Mouse (Mus musculus) forebrain, embryonic 10.5 days (tissue): Measurements from ENCODE around the gene Khdrbs1. TPM values are rescaled to one million over a fixed set of nuclear protein-coding genes. Genes with fewer than 3 reads are reported as not detected.
"Not testable (repeated sequence)": the region's sequence is repeated elsewhere in the genome, so short reads cannot be mapped to it uniquely, and the experiment has no call there.

Source experiments
- DNase-seq: peaks from one replicate; pipeline ENCODE4 v3.0.0-alpha.2; 2017; ENCODE audit warnings: low spot score; ENCODE audit errors: extremely low spot score
- H3K27ac ChIP-seq: fragments of 300-500 bp; sonication (generic); 2 replicates; pipeline ENCODE4 v1.5.1; 2016; ENCODE audit warnings: mild to moderate bottlenecking
- H3K27me3 ChIP-seq: fragments of 300-500 bp; sonication (generic); 2 replicates; pipeline ENCODE4 v1.6.1; 2016; ENCODE audit warnings: mild to moderate bottlenecking; ENCODE audit not compliant: poor library complexity, severe bottlenecking
- H3K36me3 ChIP-seq: fragments of 300-500 bp; sonication (generic); replicated peaks from 2 replicates; pipeline ENCODE4 v1.6.1; 2016; ENCODE audit warnings: mild to moderate bottlenecking, moderate library complexity
- H3K4me1 ChIP-seq: fragments of 300-500 bp; sonication (generic); 2 replicates; pipeline ENCODE4 v1.6.1; 2016
- H3K4me3 ChIP-seq: fragments of 300-500 bp; sonication (generic); 2 replicates; pipeline ENCODE4 v1.5.1; 2016; ENCODE audit warnings: mild to moderate bottlenecking, moderate library complexity
- H3K9me3 ChIP-seq: fragments of 300-500 bp; sonication (generic); 2 replicates; pipeline ENCODE4 v1.6.1; 2016; ENCODE audit warnings: mild to moderate bottlenecking, moderate library complexity
- WGBS: fragments of 180-500 bp; shearing (Covaris S2); methylation state at CpG from one replicate; pipeline ENCODE4 v1.1.7; 2016; 5-methylcytosine and 5-hydroxymethylcytosine counted together
- polyA plus RNA-seq: library from polyadenylated mRNA; unstranded; fragments of >200 nt; fragmentation: Nextera tagmentation; extraction: Ambion mirVana; gene quantifications from 2 replicates; pipeline ENCODE4 v1.2.1, GENCODE M21; 2016

Gene Khdrbs1
- polyA plus RNA-seq, 1 experiment from 2014 or later, result 148 TPM

GRCm38 (mm10) chr4:129768742-129769141, 26.6 kb upstream of the Khdrbs1 start:
- H3K4me3 ChIP-seq, DNase-seq, H3K36me3 ChIP-seq, H3K27ac ChIP-seq, H3K9me3 ChIP-seq: not testable (repeated sequence)
- Histone ChIP-seq H3K27me3 (peaks cover 30% of the 10 kb centered on the region), H3K4me1 (peaks cover 23% of the 10 kb centered on the region)
- 75% methylated on average over 3 of the region's 3 CpGs for WGBS

- Histone ChIP-seq H3K4me1 (peaks cover 23% of the 10 kb centered on the region), H3K27me3 (peaks cover 24% of the 10 kb centered on the region), H3K36me3 (no peaks in the 10 kb centered on the region), H3K9me3 (no peaks in the 10 kb centered on the region), H3K4me3 (no peak overlapping the region), H3K27ac (no peak overlapping the region)
- no peak for DNase-seq
- 93% methylated on average over 8 of the region's 8 CpGs for WGBS
Measured at GRCm38 (mm10) chr4:129767782-129768181, 25.7 kb upstream of the Khdrbs1 start.

- Histone ChIP-seq H3K4me3 (no peak overlapping the region), H3K27ac (no peak overlapping the region), H3K27me3 (no peaks in the 10 kb centered on the region; the same call in 1 of the 2 replicates), H3K4me1 (no peaks in the 10 kb centered on the region), H3K36me3 (no peaks in the 10 kb centered on the region), H3K9me3 (no peaks in the 10 kb centered on the region)
- DNase-seq, result no peak
- WGBS, result 86% methylated on average over 3 of the region's 3 CpGs
Measured at GRCm38 (mm10) chr4:129765351-129765750, 23.2 kb upstream of the Khdrbs1 start.

- WGBS, result 76% methylated on average over 1 of the region's 1 CpGs
- not testable (repeated sequence) for H3K36me3 ChIP-seq, H3K9me3 ChIP-seq, DNase-seq, H3K4me3 ChIP-seq, H3K27me3 ChIP-seq, H3K4me1 ChIP-seq, H3K27ac ChIP-seq
Measured at GRCm38 (mm10) chr4:129762496-129762895, 20.4 kb upstream of the Khdrbs1 start.

GRCm38 (mm10) chr4:129761606-129762005, 19.5 kb upstream of the Khdrbs1 start:
- no peaks in the 10 kb centered on the region for H3K9me3 ChIP-seq
- WGBS, result 96% methylated on average over 12 of the region's 12 CpGs
- DNase-seq, result no peak
- no peak overlapping the region for H3K4me3 ChIP-seq
- no peaks in the 10 kb centered on the region for H3K4me1 ChIP-seq
- no peaks in the 10 kb centered on the region for H3K27me3 ChIP-seq
- H3K27ac ChIP-seq, result no peak overlapping the region
- H3K36me3 ChIP-seq, result no peaks in the 10 kb centered on the region

- H3K36me3 ChIP-seq, result no peaks in the 10 kb centered on the region
- no peak overlapping the region for H3K4me3 ChIP-seq
- H3K27me3 ChIP-seq, result peaks cover 17% of the 10 kb centered on the region
- no peaks in the 10 kb centered on the region for H3K9me3 ChIP-seq
- no peak for DNase-seq
- H3K4me1 ChIP-seq, result peaks cover 13% of the 10 kb centered on the region
- 91% methylated on average over 1 of the region's 1 CpGs for WGBS
- no peak overlapping the region for H3K27ac ChIP-seq
Measured at GRCm38 (mm10) chr4:129755455-129755854, 13.4 kb upstream of the Khdrbs1 start.

- Histone ChIP-seq H3K4me3 (no peak overlapping the region), H3K27ac (no peak overlapping the region), H3K27me3 (peaks cover 19% of the 10 kb centered on the region), H3K36me3 (no peaks in the 10 kb centered on the region), H3K4me1 (peaks cover 18% of the 10 kb centered on the region), H3K9me3 (no peaks in the 10 kb centered on the region)
- DNase-seq, result no peak
- WGBS, result 67% methylated on average over 3 of the region's 3 CpGs
Measured at GRCm38 (mm10) chr4:129754742-129755141, 12.6 kb upstream of the Khdrbs1 start.

GRCm38 (mm10) chr4:129750430-129750829, 8.3 kb upstream of the Khdrbs1 start:
- Histone ChIP-seq H3K9me3 (no peaks in the 10 kb centered on the region), H3K27me3 (peaks cover 19% of the 10 kb centered on the region), H3K36me3 (no peaks in the 10 kb centered on the region), H3K27ac (no peak overlapping the region), H3K4me3 (no peak overlapping the region), H3K4me1 (peaks cover 23% of the 10 kb centered on the region)
- no peak for DNase-seq
- 16% methylated on average over 5 of the region's 5 CpGs for WGBS

GRCm38 (mm10) chr4:129746591-129746990, 4.5 kb upstream of the Khdrbs1 start:
- DNase-seq, result no peak
- no peaks in the 10 kb centered on the region for H3K9me3 ChIP-seq
- H3K27ac ChIP-seq, result no peak overlapping the region
- H3K27me3 ChIP-seq, result peaks cover 13% of the 10 kb centered on the region
- no peaks in the 10 kb centered on the region for H3K36me3 ChIP-seq
- WGBS, result 82% methylated on average over 3 of the region's 3 CpGs
- no peak overlapping the region for H3K4me3 ChIP-seq
- H3K4me1 ChIP-seq, result peaks cover 38% of the 10 kb centered on the region

GRCm38 (mm10) chr4:129746106-129746505, 4.0 kb upstream of the Khdrbs1 start:
- Histone ChIP-seq H3K4me3 (no peak overlapping the region), H3K27ac (no peak overlapping the region), H3K4me1 (peaks cover 36% of the 10 kb centered on the region), H3K9me3 (no peaks in the 10 kb centered on the region), H3K36me3 (no peaks in the 10 kb centered on the region), H3K27me3 (peaks cover 9% of the 10 kb centered on the region)
- WGBS, result 71% methylated on average over 1 of the region's 1 CpGs
- DNase-seq, result no peak

- Histone ChIP-seq H3K9me3 (no peaks in the 10 kb centered on the region), H3K36me3 (peaks cover 18% of the 10 kb centered on the region), H3K4me3 (peak overlapping the region; percentile 100), H3K4me1 (peaks cover 35% of the 10 kb centered on the region), H3K27me3 (no peaks in the 10 kb centered on the region), H3K27ac (peak overlapping the region; percentile 99)
- no peak for DNase-seq
- WGBS, result 47% methylated on average over 2 of the region's 2 CpGs
Measured at GRCm38 (mm10) chr4:129743494-129743893, 1.4 kb upstream of the Khdrbs1 start.

GRCm38 (mm10) chr4:129743010-129743390, 897 bp upstream of the Khdrbs1 start:
- DNase-seq, result peak; percentile 52
- WGBS, result 10% methylated on average over 7 of the region's 7 CpGs
- Histone ChIP-seq H3K4me3 (peak overlapping the region; percentile 100), H3K36me3 (peaks cover 22% of the 10 kb centered on the region), H3K9me3 (no peaks in the 10 kb centered on the region), H3K27me3 (no peaks in the 10 kb centered on the region), H3K4me1 (peaks cover 37% of the 10 kb centered on the region), H3K27ac (peak overlapping the region; percentile 99)

- H3K4me1 ChIP-seq, result peaks cover 41% of the 10 kb centered on the region
- no peak for DNase-seq
- peaks cover 31% of the 10 kb centered on the region for H3K36me3 ChIP-seq
- H3K9me3 ChIP-seq, result no peaks in the 10 kb centered on the region
- H3K27me3 ChIP-seq, result no peaks in the 10 kb centered on the region
- peak overlapping the region; percentile 100 for H3K4me3 ChIP-seq
- WGBS, result under 1% methylated on average over 34 of the region's 34 CpGs
- peak overlapping the region; percentile 99 for H3K27ac ChIP-seq
Measured at GRCm38 (mm10) chr4:129741974-129742231, 200 bp downstream of the Khdrbs1 start.

GRCm38 (mm10) chr4:129741251-129741973, 691 bp downstream of the Khdrbs1 start:
- WGBS, result under 1% methylated on average over 62 of the region's 62 CpGs
- H3K4me3 ChIP-seq, result peak overlapping the region; percentile 100
- no peaks in the 10 kb centered on the region for H3K9me3 ChIP-seq
- H3K27ac ChIP-seq, result peak overlapping the region; percentile 99
- H3K27me3 ChIP-seq, result no peaks in the 10 kb centered on the region
- peaks cover 41% of the 10 kb centered on the region for H3K4me1 ChIP-seq
- peak; percentile 61 for DNase-seq
- peaks cover 35% of the 10 kb centered on the region for H3K36me3 ChIP-seq
